Mouse (Mus musculus) activated CD4-positive, CD25-positive, alpha-beta regulatory T cell (primary cell): Measurements from ENCODE around the gene Wee1. TPM values are rescaled to one million over a fixed set of nuclear protein-coding genes. Genes with fewer than 3 reads are reported as not detected.

Experiments used
- polyA plus RNA-seq, 2 experiments: library from polyadenylated mRNA; unstranded; fragments of 100-300 nt; shearing (Covaris generic); gene quantifications; one replicate each; pipeline ENCODE4 v1.2.1; 2017

Wee1 gene
- 10 to 100 TPM in 1 of 2 experiments, 1 to 10 TPM in 1; 7.6 to 11.4 TPM for polyA plus RNA-seq

GRCm38 (mm10) chr7:110121516-110122288 lies at the start of gene Wee1:
Wee1 (plus strand) TSS chr7:110122046.

Other genes starting within 250 kb of the Wee1 start
- 10 to 100 TPM; 34.2 to 42.1 TPM for gene Dennd5a, start 161.6 kb upstream of the Wee1 start, polyA plus RNA-seq
- 10 to 100 TPM; 42.7 to 45.7 TPM for gene Tmem41b, start 135.1 kb upstream of the Wee1 start, polyA plus RNA-seq
- gene Ipo7, start 103.8 kb upstream of the Wee1 start, polyA plus RNA-seq: 10 to 100 TPM; 17.7 to 24.0 TPM
- 10 to 100 TPM; 33.4 to 40.2 TPM for gene Zfp143, start 60.8 kb upstream of the Wee1 start, polyA plus RNA-seq
- 10 to 100 TPM; 37.6 to 70.6 TPM for gene Swap70, start 99.7 kb downstream of the Wee1 start, polyA plus RNA-seq